Mouse (Mus musculus) hindbrain, embryonic 16.5 days (tissue): Measurements from ENCODE around the gene Ptprf. TPM values are rescaled to one million over a fixed set of nuclear protein-coding genes. Genes with fewer than 3 reads are reported as not detected.

Source experiments
- ATAC-seq: fragments of 200-750 bp; cut with Nextera tagmentation; 2 replicates; pipeline ENCODE4 v1.8.0; 2017; ENCODE audit warnings: moderate TSS enrichment, moderate library complexity
- H3K27ac ChIP-seq: fragments of 300-500 bp; sonication (generic); 2 replicates; pipeline ENCODE4 v1.5.1; 2014; ENCODE audit warnings: low read depth, mild to moderate bottlenecking, control low read depth, low read length, moderate library complexity
- H3K27me3 ChIP-seq: fragments of 300-500 bp; sonication (generic); replicated peaks from 2 replicates; pipeline ENCODE4 v1.6.1; 2014; ENCODE audit warnings: low read length; ENCODE audit not compliant: control insufficient read depth, insufficient read depth
- H3K36me3 ChIP-seq: fragments of 300-500 bp; sonication (generic); 2 replicates; pipeline ENCODE4 v1.6.1; 2014; ENCODE audit warnings: mild to moderate bottlenecking, low read length, moderate library complexity, mixed read lengths; ENCODE audit not compliant: control insufficient read depth, insufficient read depth
- H3K4me1 ChIP-seq: fragments of 300-500 bp; sonication (generic); 2 replicates; pipeline ENCODE4 v1.6.1; 2014; ENCODE audit warnings: low read depth, low read length; ENCODE audit not compliant: control insufficient read depth, insufficient read depth
- H3K4me2 ChIP-seq: fragments of 300-500 bp; sonication (generic); 2 replicates; pipeline ENCODE4 v1.6.1; 2014; ENCODE audit warnings: mild to moderate bottlenecking, low read length, control low read depth, moderate library complexity
- H3K4me3 ChIP-seq: fragments of 300-500 bp; sonication (generic); 2 replicates; pipeline ENCODE4 v1.5.1; 2014; ENCODE audit warnings: mild to moderate bottlenecking, low read length, control low read depth, moderate library complexity
- H3K9ac ChIP-seq: fragments of 300-500 bp; sonication (generic); 2 replicates; pipeline ENCODE4 v1.6.1; 2014; ENCODE audit warnings: low read depth, mild to moderate bottlenecking, control low read depth, low read length, moderate library complexity
- H3K9me3 ChIP-seq: fragments of 300-500 bp; sonication (generic); 2 replicates; pipeline ENCODE4 v1.6.1; 2014; ENCODE audit warnings: mild to moderate bottlenecking, low read length, moderate library complexity; ENCODE audit not compliant: control insufficient read depth
- WGBS: fragments of 180-500 bp; shearing (Covaris S2); extraction: QIAGEN DNeasy Blood & Tissue Kit; methylation state at CpG from one replicate; pipeline ENCODE4 v1.1.7; 2014; 5-methylcytosine and 5-hydroxymethylcytosine counted together
- polyA plus RNA-seq: library from polyadenylated mRNA; unstranded; fragments of >200 nt; fragmentation: Nextera tagmentation; extraction: Ambion mirVana; gene quantifications from 2 replicates; pipeline ENCODE4 v1.2.1, GENCODE M21; 2015

Gene Ptprf
- polyA plus RNA-seq, 1 experiment from 2014 or later, result 71.7 TPM

GRCm38 (mm10) chr4:118268429-118269212, 22.6 kb downstream of the Ptprf start:
- H3K4me3 ChIP-seq, result no peak overlapping the region
- no peak for ATAC-seq
- peaks cover 11% of the 10 kb centered on the region for H3K36me3 ChIP-seq
- H3K27me3 ChIP-seq, result no peaks in the 10 kb centered on the region
- H3K4me2 ChIP-seq, result no peak overlapping the region
- 77% methylated on average over 14 of the region's 14 CpGs for WGBS
- no peaks in the 10 kb centered on the region for H3K9me3 ChIP-seq
- peaks cover 24% of the 10 kb centered on the region for H3K4me1 ChIP-seq
- H3K9ac ChIP-seq, result no peak overlapping the region
- H3K27ac ChIP-seq, result no peak overlapping the region

DNA sequence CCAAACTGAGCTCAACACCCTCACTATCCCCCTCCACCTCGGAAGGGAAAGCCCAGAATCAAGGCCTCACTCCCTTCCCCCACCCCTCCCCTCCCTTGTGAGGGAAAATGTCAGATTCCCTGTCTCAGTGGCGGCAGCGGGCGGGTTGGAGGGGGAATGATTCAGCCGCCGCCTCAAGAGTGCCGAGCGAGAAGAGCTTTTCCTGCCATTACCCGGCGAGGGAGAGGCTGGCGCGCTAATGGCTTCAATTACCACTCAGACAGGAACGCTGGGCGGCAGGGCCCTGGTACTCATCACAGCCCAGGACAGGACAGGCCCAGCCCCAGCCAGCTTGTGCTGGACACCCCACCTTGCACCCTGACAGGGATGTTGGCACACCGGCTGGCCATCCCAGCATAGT, 25.6 kb downstream of the Ptprf start:
- 24% methylated on average over 15 of the region's 15 CpGs for WGBS
- Histone ChIP-seq H3K4me1 (peaks cover 45% of the 10 kb centered on the region), H3K36me3 (peaks cover 11% of the 10 kb centered on the region), H3K9ac (peak overlapping the region; percentile 47), H3K4me2 (peak overlapping the region; percentile 25; the same call in 1 of the 2 replicates), H3K4me3 (no peak overlapping the region), H3K27ac (peak overlapping the region; percentile 77), H3K9me3 (no peaks in the 10 kb centered on the region), H3K27me3 (no peaks in the 10 kb centered on the region)
- no peak for ATAC-seq

- Histone ChIP-seq H3K4me1 (peaks cover 54% of the 10 kb centered on the region), H3K27ac (peak overlapping the region; percentile 78), H3K9me3 (no peaks in the 10 kb centered on the region), H3K27me3 (no peaks in the 10 kb centered on the region), H3K4me2 (peak overlapping the region; percentile 86), H3K36me3 (peaks cover 6% of the 10 kb centered on the region; the same call in 1 of the 2 replicates), H3K4me3 (no peak overlapping the region), H3K9ac (peak overlapping the region; percentile 72)
- peak; percentile 28 for ATAC-seq
- WGBS, result 36% methylated on average over 13 of the region's 13 CpGs
Observed at GRCm38 (mm10) chr4:118261771-118262473, 29.3 kb downstream of the Ptprf start.

- Histone ChIP-seq H3K27me3 (no peaks in the 10 kb centered on the region), H3K9me3 (no peaks in the 10 kb centered on the region), H3K4me3 (peak overlapping the region; percentile 46), H3K4me1 (peaks cover 54% of the 10 kb centered on the region), H3K27ac (peak overlapping the region; percentile 78), H3K36me3 (peaks cover 10% of the 10 kb centered on the region; the same call in 1 of the 2 replicates), H3K4me2 (peak overlapping the region; percentile 86), H3K9ac (peak overlapping the region; percentile 72)
- WGBS, result 23% methylated on average over 5 of the region's 5 CpGs
- peak; percentile 9; the same call in 1 of the 2 replicates for ATAC-seq
Observed at GRCm38 (mm10) chr4:118261291-118261690, 29.9 kb downstream of the Ptprf start.

GRCm38 (mm10) chr4:118260551-118261267, 30.5 kb downstream of the Ptprf start:
- Histone ChIP-seq H3K4me1 (peaks cover 49% of the 10 kb centered on the region), H3K27me3 (no peaks in the 10 kb centered on the region), H3K4me3 (peak overlapping the region; percentile 46), H3K4me2 (peak overlapping the region; percentile 86), H3K9me3 (no peaks in the 10 kb centered on the region), H3K36me3 (peaks cover 11% of the 10 kb centered on the region; the same call in 1 of the 2 replicates), H3K9ac (peak overlapping the region; percentile 72), H3K27ac (peak overlapping the region; percentile 78)
- under 1% methylated on average over 38 of the region's 39 CpGs for WGBS
- peak; percentile 80 for ATAC-seq

DNA sequence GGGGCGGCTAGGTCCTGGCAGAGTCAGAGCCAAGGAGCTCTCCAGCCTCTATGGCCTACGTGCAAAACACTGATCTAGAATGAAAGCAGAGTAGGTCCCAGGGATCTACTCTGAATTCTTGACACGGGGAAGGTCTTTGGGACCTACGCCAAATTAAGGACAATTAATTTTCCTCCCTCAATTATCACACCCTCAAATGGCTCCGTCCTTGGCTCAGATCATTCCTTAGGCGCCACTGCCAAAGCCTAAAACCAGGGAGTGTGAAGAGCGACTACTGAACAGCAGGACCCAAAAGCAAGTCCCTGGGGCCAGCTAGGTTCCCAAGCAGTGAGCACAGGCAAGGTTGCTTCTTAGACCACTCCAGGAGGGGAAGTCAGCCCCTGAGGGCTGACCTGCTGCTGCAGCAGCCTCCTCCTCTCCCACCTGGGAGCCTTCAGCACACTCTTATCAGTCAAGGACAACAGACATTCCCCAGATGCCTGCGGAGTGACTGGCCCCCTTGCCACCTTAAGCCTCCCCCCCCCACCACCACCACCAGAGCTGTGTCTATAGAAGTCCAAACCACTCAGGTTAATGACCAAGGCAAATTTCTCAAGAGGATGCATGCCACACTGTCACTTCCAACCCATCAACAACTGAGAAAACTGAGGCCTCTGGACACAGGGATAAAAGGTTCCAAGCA, 31.3 kb downstream of the Ptprf start:
- no peaks in the 10 kb centered on the region for H3K27me3 ChIP-seq
- ATAC-seq, result peak; percentile 10; the same call in 1 of the 2 replicates
- peaks cover 42% of the 10 kb centered on the region for H3K4me1 ChIP-seq
- H3K27ac ChIP-seq, result peak overlapping the region; percentile 63
- H3K36me3 ChIP-seq, result peaks cover 11% of the 10 kb centered on the region; the same call in 1 of the 2 replicates
- no peak overlapping the region for H3K9ac ChIP-seq
- no peaks in the 10 kb centered on the region for H3K9me3 ChIP-seq
- 59% methylated on average over 8 of the region's 8 CpGs for WGBS
- H3K4me2 ChIP-seq, result peak overlapping the region; percentile 86
- no peak overlapping the region for H3K4me3 ChIP-seq

GRCm38 (mm10) chr4:118257977-118258376, 33.2 kb downstream of the Ptprf start:
- H3K4me1 ChIP-seq, result peaks cover 39% of the 10 kb centered on the region
- H3K36me3 ChIP-seq, result peaks cover 16% of the 10 kb centered on the region
- H3K4me3 ChIP-seq, result no peak overlapping the region
- H3K9me3 ChIP-seq, result no peaks in the 10 kb centered on the region
- no peak overlapping the region for H3K4me2 ChIP-seq
- H3K27me3 ChIP-seq, result no peaks in the 10 kb centered on the region
- no peak overlapping the region for H3K9ac ChIP-seq
- WGBS, result 96% methylated on average over 5 of the region's 5 CpGs
- H3K27ac ChIP-seq, result no peak overlapping the region
- ATAC-seq, result no peak

DNA sequence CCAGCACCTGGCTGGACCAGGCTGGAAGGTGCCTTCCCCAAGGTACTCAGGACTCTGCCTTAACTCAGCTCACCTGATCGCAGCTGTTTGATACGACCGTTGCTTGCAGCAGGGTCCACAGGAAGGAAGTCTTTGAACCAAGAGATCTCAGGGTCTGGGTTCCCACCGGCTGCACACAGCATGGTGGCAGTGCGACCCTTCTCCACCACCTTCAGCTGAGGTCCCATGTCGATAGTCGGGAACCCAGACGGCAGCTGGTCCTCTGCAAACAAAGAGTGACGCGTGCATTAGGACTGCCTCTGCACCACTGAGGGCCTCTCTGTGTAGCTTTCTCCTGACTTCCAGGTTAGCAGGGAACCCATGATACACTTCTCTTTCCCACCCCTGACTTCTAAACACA, 33.8 kb downstream of the Ptprf start:
- no peak overlapping the region for H3K27ac ChIP-seq
- WGBS, result 88% methylated on average over 10 of the region's 10 CpGs
- H3K9me3 ChIP-seq, result no peaks in the 10 kb centered on the region
- H3K4me3 ChIP-seq, result no peak overlapping the region
- H3K4me1 ChIP-seq, result peaks cover 33% of the 10 kb centered on the region
- no peak for ATAC-seq
- no peak overlapping the region for H3K4me2 ChIP-seq
- peaks cover 16% of the 10 kb centered on the region for H3K36me3 ChIP-seq
- no peak overlapping the region for H3K9ac ChIP-seq
- no peaks in the 10 kb centered on the region for H3K27me3 ChIP-seq
